Mouse (Mus musculus) layer of hippocampus, postnatal 10 days (tissue): ENCODE data around the gene Tgm4. TPM values are rescaled to one million over a fixed set of nuclear protein-coding genes. Genes with fewer than 3 reads are reported as not detected.

ENCODE experiments used
- DNase-seq, 2 experiments: peaks; one replicate each; pipeline ENCODE4 v3.0.0; 2021; ENCODE audit warnings: low spot score in 2 of 2
- total RNA-seq, 2 experiments: library from RNA; stranded (reverse); gene quantifications; 2 replicates each; pipeline ENCODE4 v1.2.3; 2021

Gene Tgm4
- total RNA-seq, 2 experiments from 2014 or later = 0.74 to 1.4 TPM

DNA sequence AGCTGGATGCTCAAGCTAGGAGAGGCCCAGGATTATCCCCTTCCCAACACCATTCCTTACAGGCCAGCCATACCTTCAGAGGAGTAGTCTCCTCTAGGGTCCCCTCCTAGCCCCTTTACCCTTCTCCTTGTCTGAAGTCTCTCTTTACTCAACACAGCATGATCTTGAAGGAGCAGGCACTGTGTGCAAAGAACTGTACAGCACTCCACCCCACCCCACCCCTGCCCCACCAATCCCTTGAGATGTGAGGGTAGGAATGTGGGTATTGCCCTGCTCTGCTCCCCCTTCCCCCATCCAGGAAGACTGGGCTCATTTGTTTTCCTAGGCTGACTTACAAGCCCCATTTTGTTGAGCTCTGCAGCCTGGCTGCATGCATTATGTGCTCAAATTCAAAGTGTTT is 69.8 kb downstream of the Tgm4 start:
- no peak for DNase-seq

DNA sequence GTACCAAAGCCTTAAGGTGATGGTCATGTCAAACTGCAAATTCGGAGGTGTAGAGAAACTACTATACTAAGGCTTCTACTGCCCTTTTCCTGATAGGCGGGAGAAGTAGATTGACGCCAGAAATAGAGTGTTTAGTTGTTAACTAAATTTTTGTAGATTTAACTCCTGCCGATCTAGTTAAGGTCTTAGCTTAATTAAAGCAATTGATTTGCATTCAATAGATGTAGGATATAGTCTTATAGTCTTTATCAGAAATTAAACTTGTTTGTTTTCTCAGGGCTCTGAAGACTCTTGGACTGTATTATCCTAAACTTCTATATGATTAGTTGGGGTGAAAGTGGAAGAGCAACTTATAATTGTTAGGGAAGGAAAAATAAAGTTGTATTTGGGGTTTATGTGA is 72.7 kb downstream of the Tgm4 start:
- no peak for DNase-seq

DNA sequence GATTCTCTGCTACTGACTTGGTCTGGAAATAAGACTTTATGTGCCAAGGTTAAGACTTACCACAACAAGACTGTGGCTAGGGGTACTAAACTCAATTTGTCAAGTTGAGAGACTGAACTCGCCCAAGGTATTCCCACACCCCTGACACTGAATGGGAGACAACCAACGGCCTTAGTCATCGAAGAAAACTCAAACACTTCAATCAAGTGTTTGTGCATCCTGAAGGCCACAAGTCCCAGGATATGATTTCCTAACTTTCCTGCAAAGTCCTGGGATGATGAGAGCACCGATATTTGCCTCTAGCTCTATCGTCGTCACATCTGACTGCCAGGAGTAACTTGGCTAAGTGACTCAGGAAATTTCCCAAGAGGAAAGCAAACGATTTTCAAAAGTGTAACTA is 74.7 kb downstream of the Tgm4 start:
- no peak for DNase-seq

DNA sequence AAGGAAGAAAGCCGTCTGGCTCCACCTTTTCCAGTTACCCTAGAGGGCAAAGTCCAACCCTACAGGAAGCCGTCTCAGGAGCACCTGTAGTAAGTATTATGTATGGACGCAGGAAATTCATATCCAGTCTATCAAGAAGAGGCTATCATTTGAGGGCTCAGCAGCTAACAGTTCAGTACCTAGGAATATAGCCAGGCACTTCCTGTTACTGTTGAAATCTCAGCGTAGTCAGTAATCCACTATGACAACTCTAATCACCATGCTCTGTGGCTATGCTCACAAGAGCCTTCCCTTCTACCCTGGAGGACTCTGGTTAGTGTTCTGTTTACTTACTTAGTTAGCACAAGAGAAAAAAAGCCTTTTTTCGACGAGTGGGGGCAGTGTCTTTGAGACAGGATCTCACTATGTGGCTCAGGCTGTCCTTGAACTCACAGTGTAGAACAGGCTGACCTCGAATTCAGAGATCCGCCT is 77.3 kb downstream of the Tgm4 start:
- DNase-seq = no peak

DNA sequence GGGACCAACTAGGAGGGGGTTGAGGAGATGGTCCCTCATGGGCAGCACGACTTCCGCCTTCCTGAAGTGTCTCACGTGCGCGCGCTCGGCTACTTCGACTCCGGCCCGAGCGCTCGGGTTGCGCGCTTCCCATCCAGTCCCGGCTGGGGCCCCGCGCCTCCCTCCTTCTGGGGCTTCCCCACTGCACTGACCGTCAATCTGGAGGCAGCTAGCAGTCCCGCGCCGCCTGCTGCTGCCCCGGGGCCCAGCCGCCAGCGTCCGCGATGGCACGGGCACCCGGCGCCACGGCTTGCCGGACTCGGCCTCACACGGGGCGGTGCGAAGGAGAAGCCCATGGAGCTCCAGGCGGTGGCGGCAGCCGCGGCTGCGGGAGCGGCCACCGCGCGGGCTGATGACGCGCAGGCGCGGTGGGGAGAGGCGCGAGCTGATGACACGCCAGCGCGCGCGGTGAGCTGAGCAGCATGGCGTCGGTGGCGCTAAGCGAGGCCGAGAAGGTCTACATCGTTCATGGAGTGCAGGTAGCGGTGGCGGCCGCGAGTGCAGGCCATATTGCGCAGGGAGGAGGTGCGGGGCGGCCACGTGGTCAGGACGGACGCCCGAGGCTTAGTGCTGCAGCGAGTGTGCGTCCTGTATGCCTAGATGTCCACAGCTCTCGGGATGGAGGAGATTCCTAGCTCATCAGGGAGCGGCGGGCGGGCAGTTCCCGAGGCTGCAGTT is 78.4 kb downstream of the Tgm4 start, which contains the start of the genes Zdhhc3 and Exosc7:
Gene Zdhhc3 (minus strand): TSS at position 401 of the 717 bp plus-strand sequence.
Gene Exosc7 (plus strand): TSS at position 411 of the 717 bp plus-strand sequence.
- peak; percentile 87 to 91 for DNase-seq

DNA sequence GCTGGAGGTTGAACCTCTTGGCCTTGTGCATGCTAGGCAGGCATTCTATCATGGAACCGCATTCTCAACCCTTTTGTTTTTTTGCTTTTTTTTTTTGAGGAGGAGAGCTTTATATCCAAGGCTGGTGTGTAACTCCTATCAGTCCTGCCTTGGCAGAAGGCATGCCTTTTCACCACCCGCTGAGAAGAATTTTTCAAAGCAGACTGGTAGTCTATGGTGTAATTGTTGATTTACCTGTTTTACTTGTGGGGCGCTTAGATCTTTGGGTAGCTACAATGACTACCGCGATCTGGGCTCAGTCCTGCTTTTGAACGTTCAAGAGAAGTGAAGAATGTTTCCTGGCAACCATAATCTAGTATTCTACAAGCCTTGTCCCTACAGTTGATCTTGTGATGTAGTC is 79.4 kb downstream of the Tgm4 start:
- DNase-seq = no peak

DNA sequence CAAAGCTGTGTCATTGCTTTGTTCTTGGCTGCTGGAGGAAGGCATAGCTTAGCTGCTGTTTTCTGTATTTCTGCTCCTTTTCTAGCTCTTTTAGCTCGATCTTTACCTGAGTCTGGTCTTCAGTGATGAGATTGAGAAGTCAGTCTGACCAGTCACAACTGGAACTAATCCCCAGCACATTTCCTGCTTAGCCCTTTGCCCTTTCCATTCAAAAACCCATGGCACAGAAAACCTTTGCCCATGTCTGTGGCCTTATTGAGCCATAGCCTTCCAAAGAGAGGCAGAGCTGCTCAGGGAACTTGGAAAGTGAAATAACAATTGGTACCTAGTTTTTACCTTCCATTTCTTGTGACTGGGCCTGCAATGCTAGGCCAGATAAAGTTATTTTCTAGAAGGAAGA is 81.0 kb downstream of the Tgm4 start:
- no peak for DNase-seq

Other genes starting within 250 kb of the Tgm4 start
- gene Tcaim, start 229.2 kb upstream of the Tgm4 start, total RNA-seq = 10 to 100 TPM; 12.6 to 14.9 TPM
- gene Gm35549, start 190.7 kb upstream of the Tgm4 start, total RNA-seq = not detected
- 100 to 1,000 TPM; 166 to 178 TPM for gene Zfp445, start 168.7 kb upstream of the Tgm4 start, total RNA-seq
- gene Zkscan7, start 149.0 kb upstream of the Tgm4 start, total RNA-seq = 1 to 10 TPM; 5.0 TPM
- 1 to 10 TPM; 7.2 to 7.8 TPM for gene Zfp105, start 111.7 kb upstream of the Tgm4 start, total RNA-seq
- 10 to 100 TPM; 18.7 to 22.6 TPM for gene 1110059G10Rik, start 83.7 kb upstream of the Tgm4 start, total RNA-seq
- 1 to 10 TPM; 5.0 to 7.9 TPM for gene Kif15, start 83.7 kb upstream of the Tgm4 start, total RNA-seq
- 10 to 100 TPM; 35.0 to 38.8 TPM for gene Tmem42, start 13.4 kb upstream of the Tgm4 start, total RNA-seq
- 10 to 100 TPM; 72.4 to 72.7 TPM for gene Zdhhc3, start 78.5 kb downstream of the Tgm4 start, total RNA-seq
- gene Exosc7, start 78.5 kb downstream of the Tgm4 start, total RNA-seq = 10 to 100 TPM; 37.9 to 49.7 TPM
- 1 to 10 TPM; 7.2 to 7.4 TPM for gene Clec3b, start 116.2 kb downstream of the Tgm4 start, total RNA-seq
- under 1 TPM in 1 of 2 experiments, not detected in 1; 0.09 TPM for gene Cdcp1, start 181.3 kb downstream of the Tgm4 start, total RNA-seq
- gene Tmem158, start 226.0 kb downstream of the Tgm4 start, total RNA-seq = 10 to 100 TPM; 70.7 to 72.0 TPM